Mouse (Mus musculus): ENCODE data around the gene Slc7a10. TPM values are rescaled to one million over a fixed set of nuclear protein-coding genes. Genes with fewer than 3 reads are reported as not detected.

Slc7a10 gene
- 64.8 and 70.1 TPM in 2 replicates for polyA plus RNA-seq (2021; fragmentation: Nextera tagmentation)
- long read RNA-seq, experiment 1, transcript Slc7a10-201 (11 exons, 1,953 nt): major isoform, 120 of 149 reads
- long read RNA-seq, experiment 1, partial matches to known transcripts: 10 of 149 reads
- long read RNA-seq, experiment 1, other reads (novel, unspliced or antisense): 19 of 149 reads
- long read RNA-seq, experiment 2, transcript Slc7a10-201 (11 exons, 1,953 nt): major isoform, 421 of 538 reads
- long read RNA-seq, experiment 2, partial matches to known transcripts: 12 of 538 reads
- long read RNA-seq, experiment 2, other reads (novel, unspliced or antisense): 105 of 538 reads

GRCm38 (mm10) chr7:35185889-35186569, at the start of gene Slc7a10:
TSS of gene Slc7a10 (plus strand) at chr7:35186385.

DNA sequence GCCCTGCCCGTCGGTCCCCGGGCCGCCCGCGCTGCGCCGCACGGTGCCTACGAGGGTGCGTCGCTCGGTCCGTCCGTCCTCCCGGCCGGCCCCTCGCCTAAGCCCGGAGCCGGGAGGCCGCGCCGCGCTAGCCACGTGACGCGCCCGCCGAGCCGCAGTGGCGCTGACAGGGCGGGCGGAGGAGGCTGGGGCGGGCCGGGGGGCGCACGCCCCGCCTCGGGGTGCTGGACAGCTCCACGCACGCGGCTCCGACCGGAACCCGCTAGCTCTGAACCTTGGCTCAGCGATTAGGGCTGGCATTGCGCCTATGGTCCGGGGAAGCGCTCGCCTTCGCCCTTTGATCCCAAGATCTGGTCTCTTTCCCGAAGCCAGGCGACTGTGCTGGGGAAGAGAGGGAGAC, 29.0 kb downstream of the Slc7a10 start, which contains the start of gene Lrp3:
Gene Lrp3 (minus strand): TSS at position 274 of the 400 bp plus-strand sequence.

Other genes starting within 250 kb of the Slc7a10 start
- gene Cebpg, start 129.8 kb upstream of the Slc7a10 start, polyA plus RNA-seq (2021; fragmentation: Nextera tagmentation): 3.4 and 3.8 TPM in 2 replicates
- 1.2 and 1.3 TPM in 2 replicates for gene Cebpa, start 67.1 kb upstream of the Slc7a10 start, polyA plus RNA-seq (2021; fragmentation: Nextera tagmentation)
- 8.9 and 10.7 TPM in 2 replicates for gene Lrp3, start 29.1 kb downstream of the Slc7a10 start, polyA plus RNA-seq (2021; fragmentation: Nextera tagmentation)
- 14.7 and 15.1 TPM in 2 replicates for gene Gpatch1, start 132.1 kb downstream of the Slc7a10 start, polyA plus RNA-seq (2021; fragmentation: Nextera tagmentation)
- gene Rhpn2, start 147.8 kb downstream of the Slc7a10 start, polyA plus RNA-seq (2021; fragmentation: Nextera tagmentation): 6.8 and 7.3 TPM in 2 replicates
- gene Faap24, start 210.5 kb downstream of the Slc7a10 start, polyA plus RNA-seq (2021; fragmentation: Nextera tagmentation): 8.5 and 9.7 TPM in 2 replicates
- 6.3 and 6.9 TPM in 2 replicates for gene Cep89, start 210.7 kb downstream of the Slc7a10 start, polyA plus RNA-seq (2021; fragmentation: Nextera tagmentation)